In genomic region chr19:57143646-57144045, GRCm38 (mm10) we compare ENCODE assay signal across 23 mouse cellular contexts.
DNase-seq lines count a peak whose midpoint lies in the region; ATAC-seq and TF ChIP-seq lines count a peak whose summit lies in the region.
"Had no signal": no experiment of that assay in that cellular context is flagged by ENCODE, and none has a peak within 500 bp of the region (broad histone marks: within the 10 kb centered on the region; RNA-seq: fewer than 3 reads in every experiment).

No protein-coding gene starts in this region.

- H3K36me3 ChIP-seq in heart, embryonic 11.5 days (ENCODE audit: control insufficient read depth, insufficient read depth, low read length), result no peaks in the 10 kb centered on the region
- H3K36me3 ChIP-seq in kidney, adult 2 months (ENCODE audit: control insufficient read depth, insufficient read depth, low read length), result no peaks in the 10 kb centered on the region
- no peaks in the 10 kb centered on the region for H3K36me3 ChIP-seq in kidney, embryonic 14.5 days (ENCODE audit: control insufficient read depth, insufficient read depth, low read length)
- no peaks in the 10 kb centered on the region for H3K36me3 ChIP-seq in midbrain, embryonic 11.5 days (ENCODE audit: control insufficient read depth, insufficient read depth, low read length)
- H3K36me3 ChIP-seq: forebrain, embryonic 15.5 days; hindbrain, embryonic 13.5 days; limb, embryonic 15.5 days; midbrain, embryonic 15.5 days; neural tube, embryonic 12.5 days had no signal

- intact Hi-C loops in heart, postnatal 14 days (cut with DNase I), result no loop called here

- 70% methylated on average over 3 of the region's 3 CpGs for WGBS in heart, embryonic 11.5 days (ENCODE audit: insufficient replicate concordance)
- 33% methylated on average over 3 of the region's 3 CpGs for WGBS in kidney, adult 2 months
- 83% methylated on average over 3 of the region's 3 CpGs for WGBS in kidney, embryonic 14.5 days
- 91% methylated on average over 3 of the region's 3 CpGs for WGBS in midbrain, embryonic 11.5 days

- peaks cover 22% of the 10 kb centered on the region for H3K4me1 ChIP-seq in heart, embryonic 11.5 days (ENCODE audit: control insufficient read depth, insufficient read depth, low read length)
- peaks cover 3% of the 10 kb centered on the region; the same call in 1 of the 2 replicates for H3K4me1 ChIP-seq in kidney, adult 2 months (ENCODE audit: control insufficient read depth, insufficient read depth, low read length)
- H3K4me1 ChIP-seq in kidney, embryonic 14.5 days (ENCODE audit: control insufficient read depth, insufficient read depth, low read length), result peaks cover 6% of the 10 kb centered on the region; the same call in 1 of the 2 replicates
- no peaks in the 10 kb centered on the region for H3K4me1 ChIP-seq in midbrain, embryonic 11.5 days (ENCODE audit: control insufficient read depth, insufficient read depth, low read length)
- H3K4me1 ChIP-seq: hindbrain, embryonic 13.5 days had no signal

- DNase-seq in adrenal gland, postnatal 14 days, result peak; percentile 24
- no peak for DNase-seq in adrenal gland, postnatal 4 days (ENCODE audit: low spot score in 2 of 2)
- DNase-seq in heart, postnatal 14 days, result no peak
- peak; percentile 36 for DNase-seq in kidney, adult 2 months
- DNase-seq in midbrain, embryonic 11.5 days (ENCODE audit: low spot score, missing footprints), result no peak
- DNase-seq: adrenal gland, postnatal 25 days; cerebellum, adult 8-10 months; gastrocnemius, postnatal 10 days; kidney, adult 8-10 months; kidney, postnatal 14 days; left cerebral cortex, postnatal 4 days; lung, embryonic 14.5 days; lung, postnatal 4 days; right cerebral cortex, postnatal 25 days; thymus, postnatal 25 days had no signal

- TF ChIP-seq POLR2A in kidney, adult 2 months (IDR thresholded peaks at IDR 0.05; ENCODE audit: low read depth, low read length), result no peak

- H3K9ac ChIP-seq in heart, embryonic 11.5 days (ENCODE audit: low read depth, low read length), result no peak overlapping the region
- H3K9ac ChIP-seq in kidney, embryonic 14.5 days (ENCODE audit: low read depth, low read length), result no peak overlapping the region
- no peak overlapping the region for H3K9ac ChIP-seq in midbrain, embryonic 11.5 days (ENCODE audit: low read length)
- H3K9ac ChIP-seq: forebrain, embryonic 15.5 days; hindbrain, embryonic 13.5 days; limb, embryonic 15.5 days; liver, embryonic 14.5 days; lung, embryonic 14.5 days; midbrain, embryonic 15.5 days; neural tube, embryonic 12.5 days had no signal

- no peak overlapping the region for H3K4me3 ChIP-seq in heart, embryonic 11.5 days (ENCODE audit: low read depth, low read length)
- H3K4me3 ChIP-seq in kidney, adult 2 months (ENCODE audit: insufficient read depth, low read depth, low read length), result no peak overlapping the region
- no peak overlapping the region for H3K4me3 ChIP-seq in kidney, embryonic 14.5 days (ENCODE audit: low read length)
- no peak overlapping the region for H3K4me3 ChIP-seq in midbrain, embryonic 11.5 days (ENCODE audit: low read depth, low read length)
- H3K4me3 ChIP-seq: forebrain, embryonic 15.5 days; hindbrain, embryonic 13.5 days; limb, embryonic 15.5 days; midbrain, embryonic 15.5 days; neural tube, embryonic 12.5 days had no signal

- H3K9me3 ChIP-seq in heart, embryonic 11.5 days (replicated peaks; ENCODE audit: control insufficient read depth, low read length), result no peaks in the 10 kb centered on the region
- no peaks in the 10 kb centered on the region for H3K9me3 ChIP-seq in kidney, embryonic 14.5 days (ENCODE audit: control insufficient read depth, low read length)
- no peaks in the 10 kb centered on the region for H3K9me3 ChIP-seq in midbrain, embryonic 11.5 days (ENCODE audit: control insufficient read depth, low read length)
- H3K9me3 ChIP-seq: forebrain, embryonic 15.5 days; hindbrain, embryonic 13.5 days; limb, embryonic 15.5 days; midbrain, embryonic 15.5 days; neural tube, embryonic 12.5 days had no signal

- H3K27ac ChIP-seq in heart, embryonic 11.5 days (ENCODE audit: low read depth, low read length), result 0 out of 2 replicates have a peak overlapping the region, but pooled peaks have one; percentile 22
- no peak overlapping the region for H3K27ac ChIP-seq in kidney, adult 2 months (ENCODE audit: insufficient read depth, low read depth, low read length)
- H3K27ac ChIP-seq in kidney, embryonic 14.5 days (ENCODE audit: low read depth, low read length), result no peak overlapping the region
- H3K27ac ChIP-seq in midbrain, embryonic 11.5 days (ENCODE audit: low read depth, low read length), result no peak overlapping the region
- H3K27ac ChIP-seq: forebrain, embryonic 15.5 days; hindbrain, embryonic 13.5 days; limb, embryonic 15.5 days; liver, embryonic 14.5 days; midbrain, embryonic 15.5 days; neural tube, embryonic 12.5 days had no signal

- H3K27me3 ChIP-seq in heart, embryonic 11.5 days (ENCODE audit: control insufficient read depth, insufficient read depth, low read length), result no peaks in the 10 kb centered on the region
- H3K27me3 ChIP-seq in kidney, adult 2 months (replicated peaks; ENCODE audit: control insufficient read depth, insufficient read depth, low read length), result no peaks in the 10 kb centered on the region
- H3K27me3 ChIP-seq in kidney, embryonic 14.5 days (ENCODE audit: control insufficient read depth, insufficient read depth, low read length), result no peaks in the 10 kb centered on the region
- no peaks in the 10 kb centered on the region for H3K27me3 ChIP-seq in midbrain, embryonic 11.5 days (ENCODE audit: control insufficient read depth, insufficient read depth, low read length)
- H3K27me3 ChIP-seq: forebrain, embryonic 15.5 days; limb, embryonic 15.5 days; midbrain, embryonic 15.5 days; neural tube, embryonic 12.5 days had no signal

- no peak for TF ChIP-seq CTCF in kidney, adult 2 months (conservative IDR thresholded peaks at IDR 0.05; ENCODE audit: insufficient read depth, insufficient read length, low read depth, low read length)

- ATAC-seq in heart, embryonic 11.5 days (replicated peaks; ENCODE audit: insufficient number of reproducible peaks, low FRiP score, low TSS enrichment), result no peak
- no peak for ATAC-seq in kidney, embryonic 14.5 days (ENCODE audit: low FRiP score, low TSS enrichment)
- ATAC-seq in midbrain, embryonic 11.5 days (ENCODE audit: low FRiP score), result no peak
- ATAC-seq: forebrain, embryonic 15.5 days; midbrain, embryonic 15.5 days had no signal

- H3K4me2 ChIP-seq in heart, embryonic 11.5 days, result no peak overlapping the region
- no peak overlapping the region for H3K4me2 ChIP-seq in kidney, embryonic 14.5 days (replicated peaks; ENCODE audit: low read depth, low read length)
- H3K4me2 ChIP-seq in midbrain, embryonic 11.5 days, result no peak overlapping the region
- H3K4me2 ChIP-seq: forebrain, embryonic 15.5 days; hindbrain, embryonic 13.5 days; limb, embryonic 15.5 days; lung, embryonic 14.5 days; midbrain, embryonic 15.5 days; neural tube, embryonic 12.5 days had no signal

Comparison
In these comparisons a context has a peak if more than half of its experiments do, and no peak if none do; other contexts are left out.
1. DNase-seq: peak in adrenal gland, postnatal 14 days (single experiment) and kidney, adult 2 months (single experiment); none in adrenal gland, postnatal 4 days (0 of 2), heart, postnatal 14 days (0 of 2) and midbrain, embryonic 11.5 days (single experiment).